Mouse (Mus musculus) intestine, embryonic 14.5 days (tissue): ENCODE results near the gene Unc119b. TPM values are rescaled to one million over a fixed set of nuclear protein-coding genes. Genes with fewer than 3 reads are reported as not detected.

Source experiments
- ATAC-seq: fragments of 200-750 bp; cut with Nextera tagmentation; replicated peaks from 2 replicates; pipeline ENCODE4 v1.8.0; 2017; ENCODE audit warnings: low read depth, moderate number of reproducible peaks, moderate TSS enrichment, moderate library complexity; ENCODE audit not compliant: low FRiP score, low TSS enrichment
- DNase-seq: peaks from one replicate; pipeline ENCODE4 v3.0.0-alpha.2; 2018; ENCODE audit warnings: low spot score
- H3K27ac ChIP-seq: fragments of 300-500 bp; sonication (generic); 2 replicates; pipeline ENCODE4 v1.5.1; 2014; ENCODE audit warnings: low read depth, mild to moderate bottlenecking, control low read depth
- H3K27me3 ChIP-seq: fragments of 300-500 bp; sonication (generic); replicated peaks from 2 replicates; pipeline ENCODE4 v1.6.1; 2014; ENCODE audit warnings: low read length, control low read depth; ENCODE audit not compliant: control insufficient read depth, insufficient read depth
- H3K36me3 ChIP-seq: fragments of 300-500 bp; sonication (generic); 2 replicates; pipeline ENCODE4 v1.6.1; 2014; ENCODE audit warnings: low read length, control low read depth; ENCODE audit not compliant: control insufficient read depth, insufficient read depth
- H3K4me1 ChIP-seq: fragments of 300-500 bp; sonication (generic); replicated peaks from 2 replicates; pipeline ENCODE4 v1.6.1; 2014; ENCODE audit warnings: low read length, control low read depth, mixed read lengths; ENCODE audit not compliant: control insufficient read depth, insufficient read depth
- H3K4me2 ChIP-seq: fragments of 300-500 bp; sonication (generic); 2 replicates; pipeline ENCODE4 v1.6.1; 2014; ENCODE audit warnings: low read length
- H3K4me3 ChIP-seq: fragments of 300-500 bp; sonication (generic); 2 replicates; pipeline ENCODE4 v1.5.1; 2014; ENCODE audit warnings: low read depth, low read length, control low read depth, mixed read lengths
- H3K9ac ChIP-seq: fragments of 300-500 bp; sonication (generic); 2 replicates; pipeline ENCODE4 v1.6.1; 2014; ENCODE audit warnings: mild to moderate bottlenecking, low read length
- H3K9me3 ChIP-seq: fragments of 300-500 bp; sonication (generic); 2 replicates; pipeline ENCODE4 v1.6.1; 2016; ENCODE audit warnings: low read length, control low read depth; ENCODE audit not compliant: control insufficient read depth
- WGBS: fragments of 180-500 bp; shearing (Covaris S2); extraction: QIAGEN DNeasy Blood & Tissue Kit; methylation state at CpG from one replicate; pipeline ENCODE4 v1.1.7; 2014; 5-methylcytosine and 5-hydroxymethylcytosine counted together
- polyA plus RNA-seq: library from polyadenylated mRNA; unstranded; fragments of >200 nt; fragmentation: Nextera tagmentation; extraction: Ambion mirVana; gene quantifications from 2 replicates; pipeline ENCODE4 v1.2.1, GENCODE M21; 2014

The Unc119b gene
- polyA plus RNA-seq, 1 experiment from 2014 or later, result 31.0 TPM

DNA sequence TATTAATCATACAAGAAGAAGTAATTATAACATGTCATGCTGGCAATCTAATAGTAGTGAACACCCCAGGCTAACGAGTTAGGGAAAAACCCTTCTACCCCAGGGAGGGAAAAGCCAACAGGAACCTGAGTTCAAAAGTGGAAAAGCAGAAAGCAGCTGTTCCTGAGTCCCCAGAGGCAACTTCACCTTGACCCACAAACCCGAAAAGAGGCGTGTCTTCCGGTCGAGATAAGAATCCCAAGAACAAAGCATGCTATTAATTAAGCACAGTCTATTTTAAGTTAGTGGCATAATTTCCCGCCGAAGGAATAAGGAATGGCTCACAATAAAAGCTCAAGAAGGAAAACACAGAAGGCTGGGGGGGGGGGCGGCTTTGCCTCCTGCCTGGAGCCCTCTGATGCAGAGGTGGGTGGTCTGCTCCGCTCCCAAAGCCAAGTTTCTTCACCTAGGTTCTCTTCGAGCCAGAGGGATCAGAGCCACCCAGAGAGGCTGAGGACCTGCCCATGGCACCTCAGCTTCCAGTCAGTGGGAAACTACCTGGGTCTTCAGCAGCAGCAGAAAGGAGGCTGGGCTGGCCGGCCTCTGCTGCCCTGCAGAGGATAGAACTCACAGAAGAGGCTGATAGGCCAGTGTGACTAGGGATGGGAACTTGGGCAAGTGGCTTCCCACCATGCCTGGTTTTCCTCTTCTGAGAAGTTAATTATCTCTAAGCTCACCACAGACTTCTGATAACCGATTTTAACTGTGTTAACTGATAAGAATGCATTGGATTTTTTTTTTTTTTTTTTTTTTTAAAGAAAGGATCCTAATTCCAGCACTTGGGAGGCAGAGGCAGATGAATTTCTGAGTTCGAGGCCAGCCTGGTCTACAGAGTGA lies 26.5 kb upstream of the Unc119b start:
- DNase-seq, result no peak
- no peak overlapping the region for H3K4me3 ChIP-seq
- H3K27ac ChIP-seq, result no peak overlapping the region
- no peaks in the 10 kb centered on the region for H3K9me3 ChIP-seq
- ATAC-seq, result no peak
- H3K9ac ChIP-seq, result no peak overlapping the region
- H3K4me2 ChIP-seq, result no peak overlapping the region
- peaks cover 12% of the 10 kb centered on the region; the same call in 1 of the 2 replicates for H3K4me1 ChIP-seq
- WGBS, result 50% methylated on average over 13 of the region's 13 CpGs
- no peaks in the 10 kb centered on the region for H3K36me3 ChIP-seq
- H3K27me3 ChIP-seq, result no peaks in the 10 kb centered on the region

DNA sequence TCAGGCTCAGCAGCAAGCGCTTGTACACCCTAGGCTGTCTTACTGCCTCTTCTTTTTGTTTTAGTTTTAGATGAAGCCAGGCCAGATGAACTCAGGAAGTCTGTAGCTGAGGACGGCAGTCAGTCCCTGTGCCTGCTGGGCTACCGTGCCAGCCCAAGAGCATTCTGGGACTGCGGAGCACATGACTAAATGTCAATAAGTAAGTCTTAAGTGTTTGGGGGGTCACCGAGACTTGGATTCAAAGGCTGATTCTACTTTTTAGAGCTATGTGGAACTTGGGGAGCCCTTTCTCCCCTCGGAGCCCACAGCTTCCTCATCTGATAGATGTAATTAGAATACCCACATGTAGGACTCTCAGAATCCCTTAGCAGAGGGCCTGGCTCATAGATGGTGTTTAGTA lies 25.9 kb upstream of the Unc119b start:
- H3K27ac ChIP-seq, result no peak overlapping the region
- H3K36me3 ChIP-seq, result no peaks in the 10 kb centered on the region
- H3K4me1 ChIP-seq, result peaks cover 17% of the 10 kb centered on the region
- WGBS, result 74% methylated on average over 6 of the region's 6 CpGs
- no peak overlapping the region for H3K9ac ChIP-seq
- H3K9me3 ChIP-seq, result no peaks in the 10 kb centered on the region
- no peak overlapping the region for H3K4me3 ChIP-seq
- no peaks in the 10 kb centered on the region for H3K27me3 ChIP-seq
- ATAC-seq (no peak), DNase-seq (no peak)
- H3K4me2 ChIP-seq, result no peak overlapping the region

DNA sequence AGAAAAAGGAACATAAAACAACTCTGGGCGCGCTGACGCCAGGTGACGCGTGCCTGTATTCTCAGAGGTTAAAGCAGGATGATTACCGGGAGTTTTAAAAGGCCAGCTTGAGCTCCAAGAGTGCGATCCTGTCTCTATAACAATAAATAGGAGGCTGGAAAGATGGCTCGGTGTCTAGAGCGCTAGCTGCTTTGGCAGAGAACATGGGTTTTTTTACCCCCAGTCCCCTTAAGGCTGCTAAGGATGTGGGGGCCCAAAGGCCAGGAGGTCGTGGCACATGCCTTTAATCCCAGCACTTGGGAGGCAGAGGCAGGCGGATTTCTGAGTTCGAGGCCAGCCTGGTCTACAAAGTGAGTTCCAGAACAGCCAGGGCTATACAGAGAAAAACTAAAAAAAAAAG lies 24.4 kb upstream of the Unc119b start:
- H3K27ac ChIP-seq, result peak overlapping the region; percentile 96
- H3K9ac ChIP-seq, result peak overlapping the region; percentile 97
- H3K4me2 ChIP-seq, result peak overlapping the region; percentile 67
- no peaks in the 10 kb centered on the region for H3K36me3 ChIP-seq
- H3K27me3 ChIP-seq, result no peaks in the 10 kb centered on the region
- H3K4me1 ChIP-seq, result peaks cover 32% of the 10 kb centered on the region
- DNase-seq (no peak), ATAC-seq (no peak)
- peak overlapping the region; percentile 97 for H3K4me3 ChIP-seq
- 34% methylated on average over 12 of the region's 12 CpGs for WGBS
- H3K9me3 ChIP-seq, result no peaks in the 10 kb centered on the region

DNA sequence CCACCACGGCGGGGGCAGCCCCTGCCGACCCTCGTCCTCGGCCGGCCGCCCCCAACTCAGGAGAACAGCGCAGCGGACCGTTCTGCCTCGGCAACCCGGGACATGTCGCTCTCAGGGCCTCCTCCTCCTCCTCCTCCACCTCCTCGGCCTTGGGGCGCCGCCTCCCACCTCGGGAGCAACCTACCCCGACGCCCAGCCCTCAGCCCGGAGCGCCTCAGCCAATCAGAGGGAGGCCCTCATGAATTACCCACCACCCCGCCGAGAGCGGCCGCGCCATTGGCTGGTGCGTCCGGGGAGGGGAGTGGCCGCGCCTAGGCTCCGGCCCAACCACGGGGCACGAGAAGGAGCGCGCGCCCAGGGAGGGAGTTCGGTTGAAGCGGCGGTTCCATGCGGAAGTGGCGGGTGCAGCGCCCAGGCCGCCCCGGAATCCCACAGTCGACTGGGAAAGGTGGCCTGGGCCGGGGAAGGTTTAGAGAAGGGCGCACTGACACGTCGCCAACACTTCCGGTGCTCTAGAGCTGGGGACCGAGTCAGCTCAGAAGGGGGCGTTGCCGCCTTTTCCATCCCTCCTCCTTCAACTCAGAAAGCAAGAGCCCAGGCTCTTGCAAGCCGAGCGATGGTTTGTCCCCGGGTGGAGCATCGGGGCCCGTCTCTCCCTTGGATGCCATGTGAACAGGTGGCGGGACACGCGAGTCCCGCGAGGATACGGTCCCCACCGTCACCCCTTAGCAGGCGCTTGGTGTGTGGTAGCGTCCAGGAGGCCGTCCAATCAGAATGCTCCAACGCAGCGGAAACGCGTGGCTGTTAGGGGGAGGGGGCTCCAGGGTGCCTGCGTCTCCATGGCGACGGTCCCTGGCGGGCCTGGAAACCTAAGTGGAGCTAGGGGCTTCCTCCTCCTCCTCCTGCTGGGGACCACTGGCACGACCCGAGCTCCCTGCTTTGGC lies 23.5 kb upstream of the Unc119b start, which contains the start of gene Mlec:
Gene Mlec, minus strand, starts transcription at position 140 of the 944 bp plus-strand sequence.
- Histone ChIP-seq H3K36me3 (peaks cover 6% of the 10 kb centered on the region; the same call in 1 of the 2 replicates), H3K4me1 (peaks cover 32% of the 10 kb centered on the region), H3K27ac (peak within 1 kb of the TSS; percentile 96), H3K9ac (peak within 1 kb of the TSS; percentile 97), H3K4me3 (peak within 1 kb of the TSS; percentile 97), H3K9me3 (no peaks in the 10 kb centered on the region), H3K27me3 (no peaks in the 10 kb centered on the region), H3K4me2 (peak within 1 kb of the TSS; percentile 67)
- ATAC-seq (peak; percentile 97), DNase-seq (peak; percentile 99)
- under 1% methylated on average over 72 of the region's 78 CpGs for WGBS

DNA sequence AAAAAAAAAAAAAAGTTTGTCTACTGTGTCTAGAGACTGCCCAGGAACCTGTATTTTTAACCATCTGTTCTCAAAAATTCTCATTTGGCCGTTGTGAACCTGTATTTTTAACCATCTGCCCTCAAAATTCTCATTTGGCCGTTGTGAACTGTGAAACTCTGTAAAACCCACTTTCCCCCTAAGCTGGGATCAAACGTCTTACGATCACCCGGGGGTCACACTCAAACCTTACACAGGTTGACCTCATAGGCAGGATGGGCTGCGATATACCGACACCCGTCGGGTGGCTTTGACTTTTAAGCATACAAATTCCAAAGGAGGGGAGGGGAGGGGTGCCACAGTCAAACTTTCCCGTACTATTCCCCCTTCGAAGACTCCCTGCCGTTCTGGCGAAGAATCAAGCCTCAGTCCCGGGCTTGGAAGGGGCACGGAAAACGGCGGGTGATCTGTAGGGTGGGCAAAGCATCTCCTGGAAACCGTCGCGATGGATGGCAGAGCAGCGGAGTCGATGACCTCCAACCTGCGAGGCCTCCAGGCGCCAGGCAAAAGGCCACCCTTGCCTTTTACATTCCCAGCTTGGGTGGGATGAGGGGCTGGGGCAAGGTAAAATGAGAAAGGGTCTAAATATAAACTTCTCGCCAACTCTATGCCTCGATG lies 22.3 kb upstream of the Unc119b start:
- peak overlapping the region; percentile 96 for H3K27ac ChIP-seq
- no peaks in the 10 kb centered on the region for H3K9me3 ChIP-seq
- H3K4me1 ChIP-seq, result peaks cover 29% of the 10 kb centered on the region
- peak overlapping the region; percentile 97 for H3K9ac ChIP-seq
- ATAC-seq (no peak), DNase-seq (peak; percentile 73)
- H3K4me3 ChIP-seq, result peak overlapping the region; percentile 97
- peaks cover 15% of the 10 kb centered on the region; the same call in 1 of the 2 replicates for H3K36me3 ChIP-seq
- H3K27me3 ChIP-seq, result no peaks in the 10 kb centered on the region
- peak overlapping the region; percentile 66 for H3K4me2 ChIP-seq
- WGBS, result under 1% methylated on average over 26 of the region's 26 CpGs

DNA sequence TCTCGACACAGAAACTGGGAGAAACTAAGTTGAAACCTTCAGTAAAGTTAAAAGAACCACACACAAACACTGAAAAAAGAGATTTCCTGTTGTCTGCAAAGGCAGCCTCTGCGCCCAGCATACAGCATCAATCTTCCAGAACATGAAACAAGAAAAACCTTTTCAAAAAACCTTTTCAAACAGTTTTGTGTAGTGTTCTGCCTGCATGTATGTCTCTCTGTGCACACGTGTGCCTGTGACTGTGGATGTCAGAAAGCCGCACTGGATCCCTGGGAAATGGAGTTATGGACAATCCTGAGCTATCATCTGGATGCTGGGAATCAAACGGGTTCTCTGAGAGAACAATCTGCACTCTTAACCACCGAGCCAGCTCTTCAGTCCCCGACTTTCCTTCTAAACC lies 21.6 kb upstream of the Unc119b start:
- ATAC-seq (no peak), DNase-seq (no peak)
- Histone ChIP-seq H3K9ac (peak overlapping the region; percentile 97), H3K4me2 (peak overlapping the region; percentile 66), H3K36me3 (peaks cover 15% of the 10 kb centered on the region), H3K9me3 (no peaks in the 10 kb centered on the region), H3K27me3 (no peaks in the 10 kb centered on the region), H3K4me3 (peak overlapping the region; percentile 97), H3K4me1 (peaks cover 29% of the 10 kb centered on the region), H3K27ac (peak overlapping the region; percentile 77)
- 46% methylated on average over 7 of the region's 7 CpGs for WGBS

DNA sequence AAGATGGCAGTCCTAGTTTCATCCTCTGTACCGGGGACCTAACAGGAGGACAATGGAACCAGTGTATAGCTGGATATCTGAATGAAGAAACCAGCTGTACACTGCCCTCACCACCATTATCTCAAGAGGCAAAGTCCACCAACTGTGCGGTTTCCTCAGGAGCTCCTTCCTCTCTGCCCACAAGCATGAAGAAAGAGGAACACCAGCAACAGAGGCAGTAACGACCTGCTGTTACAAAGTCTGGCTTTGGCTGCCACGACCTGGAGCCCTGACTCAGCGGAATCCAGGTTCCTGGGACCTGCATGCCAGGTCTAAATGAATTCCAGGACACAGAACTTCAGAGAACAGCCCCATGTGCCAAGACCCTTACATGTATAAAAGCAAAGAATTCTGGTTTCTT lies 21.1 kb upstream of the Unc119b start:
- H3K27me3 ChIP-seq, result no peaks in the 10 kb centered on the region
- H3K4me1 ChIP-seq, result peaks cover 29% of the 10 kb centered on the region
- DNase-seq, result no peak
- H3K4me2 ChIP-seq, result peak overlapping the region; percentile 66
- no peaks in the 10 kb centered on the region for H3K9me3 ChIP-seq
- peaks cover 18% of the 10 kb centered on the region for H3K36me3 ChIP-seq
- peak overlapping the region; percentile 77 for H3K27ac ChIP-seq
- WGBS, result 37% methylated on average over 5 of the region's 5 CpGs
- H3K4me3 ChIP-seq, result peak overlapping the region; percentile 97
- H3K9ac ChIP-seq, result peak overlapping the region; percentile 97
- no peak for ATAC-seq

DNA sequence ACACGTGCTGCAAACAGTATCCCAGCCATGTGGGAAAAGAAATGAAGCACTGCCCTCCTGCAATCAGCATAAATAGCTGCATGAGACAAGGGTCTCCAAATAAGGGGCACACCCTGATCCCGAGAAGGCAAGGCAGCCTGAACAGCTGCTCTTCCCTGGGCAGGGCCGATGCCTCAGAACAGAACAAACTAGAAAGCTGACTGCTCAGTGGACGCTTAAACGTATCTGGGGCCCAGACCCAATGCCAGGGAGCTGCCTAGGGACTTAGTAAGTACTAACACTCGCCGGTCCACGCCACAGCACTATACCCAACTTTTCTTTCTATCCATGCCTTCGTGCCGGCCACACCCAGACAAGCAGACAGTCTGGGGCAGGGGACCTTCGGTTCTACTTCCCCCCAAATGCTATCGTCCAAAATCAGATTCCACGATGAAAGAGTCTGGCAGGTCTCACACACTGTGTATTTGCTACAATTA lies 20.4 kb upstream of the Unc119b start:
- Histone ChIP-seq H3K9ac (peak overlapping the region; percentile 97), H3K27me3 (no peaks in the 10 kb centered on the region), H3K4me2 (peak overlapping the region; percentile 66), H3K36me3 (peaks cover 25% of the 10 kb centered on the region), H3K4me1 (peaks cover 29% of the 10 kb centered on the region), H3K4me3 (peak overlapping the region; percentile 97), H3K27ac (peak overlapping the region; percentile 77), H3K9me3 (no peaks in the 10 kb centered on the region)
- no peak for ATAC-seq
- WGBS, result 50% methylated on average over 13 of the region's 13 CpGs
- DNase-seq, result no peak
